Mouse (Mus musculus) B cell, adult 2 months (primary cell): ENCODE measurements around the gene Nosip.
"Not testable (repeated sequence)": the region's sequence is repeated elsewhere in the genome, so short reads cannot be mapped to it uniquely, and the experiment has no call there.

Source experiments
- DNase-seq, 2 experiments: peaks; one replicate each; pipeline ENCODE4 v3.0.0; 2022

The Nosip gene

DNA sequence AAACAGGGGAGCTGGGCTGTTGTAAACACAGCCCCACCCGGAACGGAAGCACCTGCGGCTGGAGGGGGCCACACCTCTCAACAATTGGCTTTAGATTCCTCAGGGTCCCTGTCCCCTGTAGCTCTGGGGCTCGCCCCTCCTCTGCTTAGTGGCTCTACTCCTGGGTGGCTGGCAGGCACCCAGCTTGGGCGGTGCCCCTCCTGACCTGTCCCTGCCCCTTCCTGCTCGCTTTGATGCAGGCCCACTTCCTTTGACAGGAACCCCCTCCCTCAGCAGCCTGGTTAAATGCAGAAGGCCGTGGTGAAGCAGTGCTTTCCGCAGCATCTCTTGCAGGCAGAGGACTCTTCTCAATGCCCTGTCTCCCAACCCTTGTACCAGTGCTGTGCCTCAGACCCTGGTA, 59.2 kb downstream of the Nosip start:
- peak; percentile 71 to 72 for DNase-seq

GRCm38 (mm10) chr7:45121966-45122365, 59.7 kb downstream of the Nosip start:
- DNase-seq, result no peak

GRCm38 (mm10) chr7:45122561-45123185, 60.4 kb downstream of the Nosip start:
- DNase-seq, result peak in 1 of 2 experiments; percentile 23

- DNase-seq, result peak; percentile 61 to 64
Measured at GRCm38 (mm10) chr7:45123186-45123570, 60.9 kb downstream of the Nosip start.

- DNase-seq, result peak; percentile 98
Measured at GRCm38 (mm10) chr7:45124224-45125143, 62.3 kb downstream of the Nosip start, which contains the start of gene Rps11. Gene Rps11 (minus strand): TSS chr7:45124439.

GRCm38 (mm10) chr7:45125144-45125600, 62.9 kb downstream of the Nosip start:
- no peak for DNase-seq

DNA sequence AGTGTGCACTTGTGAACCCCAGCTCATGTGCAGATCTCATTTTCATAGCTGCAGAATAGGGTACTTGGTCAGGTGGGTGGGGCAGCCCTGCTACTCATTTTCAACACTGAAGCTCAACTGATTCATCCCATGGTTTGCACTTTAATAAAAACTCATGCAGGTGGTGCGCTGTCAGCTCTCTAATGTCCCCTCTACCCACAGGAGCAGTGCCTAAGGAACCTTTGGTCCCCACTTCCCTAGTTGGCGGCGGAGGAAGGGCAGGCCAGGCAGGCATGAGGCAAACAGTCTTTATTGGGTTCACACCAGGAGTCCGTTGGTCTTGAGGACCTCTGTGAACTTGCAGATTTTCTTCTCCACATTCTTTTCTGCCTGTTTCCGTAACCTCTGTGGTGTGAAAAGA, 63.4 kb downstream of the Nosip start:
- not testable (repeated sequence) for DNase-seq

DNA sequence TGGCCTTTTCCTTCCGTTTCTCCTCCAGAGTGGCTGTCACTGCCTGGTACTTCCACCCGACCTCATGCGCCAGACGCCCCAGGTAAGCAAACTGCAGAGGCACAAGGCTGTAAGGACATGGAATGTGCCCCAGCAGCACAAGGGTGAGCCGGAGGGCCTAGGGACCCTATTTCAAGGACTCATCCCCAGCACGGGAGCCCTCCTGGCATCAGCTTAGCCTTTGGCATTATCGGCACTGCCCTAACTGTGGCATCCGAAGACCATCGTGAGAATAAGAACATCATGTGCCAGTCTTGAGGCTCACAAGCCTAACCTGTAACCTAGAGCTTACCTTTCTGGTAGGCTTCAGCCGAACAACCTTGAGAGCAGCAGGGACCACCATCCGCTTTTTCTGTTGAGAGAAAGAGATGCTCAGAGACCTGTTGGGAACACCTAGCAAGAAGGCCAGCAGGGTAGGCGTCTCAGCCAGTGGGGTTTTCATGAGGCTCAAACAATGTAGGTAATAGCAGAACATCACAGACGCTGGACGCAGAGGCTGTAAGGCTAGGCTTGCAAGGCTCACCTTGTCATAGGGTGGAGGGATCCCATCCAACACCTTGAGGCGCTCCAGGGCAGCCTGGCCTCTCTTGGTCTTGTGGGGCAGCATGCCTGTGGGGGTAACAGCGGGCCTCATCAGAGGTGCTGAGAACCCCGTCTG, 64.1 kb downstream of the Nosip start:
- DNase-seq, result no peak

DNA sequence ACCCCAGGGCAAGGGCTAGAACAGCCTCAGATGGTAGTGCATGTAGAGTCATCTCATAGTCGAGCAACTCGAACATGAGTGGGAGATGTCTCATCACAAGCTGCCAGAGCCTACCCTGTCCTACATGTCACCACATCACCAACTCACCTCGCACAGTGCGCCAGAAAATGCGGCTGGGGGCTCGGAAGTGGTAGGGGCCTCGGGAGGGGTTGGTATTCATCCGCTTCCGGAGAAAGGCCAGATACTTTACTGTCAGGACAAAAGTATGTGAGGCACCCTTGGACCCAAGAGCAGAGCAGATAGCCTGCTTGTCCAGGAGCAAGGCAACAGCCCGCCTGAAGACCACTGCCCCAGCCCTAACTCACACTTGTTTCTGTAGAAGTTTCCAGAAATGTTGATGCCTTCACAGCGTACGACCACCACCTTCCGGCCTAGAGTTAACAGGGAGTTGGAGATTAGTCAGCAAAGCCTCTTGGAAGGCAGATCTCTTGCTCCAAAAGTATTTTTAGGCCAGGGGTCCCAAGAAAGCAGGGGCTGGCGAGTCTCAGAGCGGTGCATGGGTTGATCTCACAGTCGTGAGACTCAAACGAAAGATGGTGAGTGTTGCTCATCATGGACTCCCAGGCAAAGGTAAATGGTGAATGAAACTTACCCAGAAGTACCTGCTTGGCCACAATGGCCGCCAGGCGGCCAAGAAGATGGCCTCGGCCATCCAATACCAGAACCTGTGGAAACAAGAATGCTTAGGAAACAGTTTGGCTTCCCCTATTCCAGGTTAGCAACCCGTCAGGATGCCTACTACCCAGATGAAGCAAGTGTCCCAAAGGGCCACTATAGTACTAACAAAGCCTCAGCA, 64.8 kb downstream of the Nosip start:
- DNase-seq, result peak; percentile 20 to 21
